Mouse (Mus musculus) forebrain, embryonic 13.5 days (tissue): ENCODE results near the gene Kctd11. TPM values are rescaled to one million over a fixed set of nuclear protein-coding genes. Genes with fewer than 3 reads are reported as not detected.

Source experiments
- ATAC-seq: fragments of 200-750 bp; cut with Nextera tagmentation; 2 replicates; pipeline ENCODE4 v1.8.0; 2017
- H3K27ac ChIP-seq: fragments of 300-500 bp; sonication (generic); 2 replicates; pipeline ENCODE4 v1.5.1; 2015; ENCODE audit warnings: inconsistent platforms, mild to moderate bottlenecking, moderate library complexity
- H3K27me3 ChIP-seq: fragments of 300-500 bp; sonication (generic); 2 replicates; pipeline ENCODE4 v1.6.1; 2015; ENCODE audit warnings: mild to moderate bottlenecking, inconsistent platforms
- H3K36me3 ChIP-seq: fragments of 300-500 bp; sonication (generic); 2 replicates; pipeline ENCODE4 v1.6.1; 2015; ENCODE audit warnings: mild to moderate bottlenecking, inconsistent platforms; ENCODE audit not compliant: poor library complexity, severe bottlenecking
- H3K4me1 ChIP-seq: fragments of 300-500 bp; sonication (generic); 2 replicates; pipeline ENCODE4 v1.6.1; 2015; ENCODE audit warnings: inconsistent platforms
- H3K4me2 ChIP-seq: fragments of 300-500 bp; sonication (generic); 2 replicates; pipeline ENCODE4 v1.6.1; 2015; ENCODE audit warnings: inconsistent platforms, mild to moderate bottlenecking, moderate library complexity
- H3K4me3 ChIP-seq: fragments of 300-500 bp; sonication (generic); 2 replicates; pipeline ENCODE4 v1.5.1; 2015; ENCODE audit warnings: mild to moderate bottlenecking, inconsistent platforms
- H3K9ac ChIP-seq: fragments of 300-500 bp; sonication (generic); 2 replicates; pipeline ENCODE4 v1.6.1; 2015; ENCODE audit warnings: mild to moderate bottlenecking, inconsistent platforms
- H3K9me3 ChIP-seq: fragments of 300-500 bp; sonication (generic); replicated peaks from 2 replicates; pipeline ENCODE4 v1.6.1; 2016; ENCODE audit warnings: inconsistent platforms
- WGBS: fragments of 180-500 bp; shearing (Covaris S2); methylation state at CpG from one replicate; pipeline ENCODE4 v1.1.7; 2015; 5-methylcytosine and 5-hydroxymethylcytosine counted together
- microRNA-seq: library from miRNA; unstranded; fragments of <30 nt; microRNA quantifications from one replicate; pipeline ENCODE4, GENCODE M21; 2016
- polyA plus RNA-seq: library from polyadenylated mRNA; unstranded; fragments of >200 nt; fragmentation: Nextera tagmentation; extraction: Ambion mirVana; gene quantifications from 2 replicates; pipeline ENCODE4 v1.2.1, GENCODE M21; 2015

Gene Kctd11
- polyA plus RNA-seq, 1 experiment from 2014 or later = 1.3 TPM

- H3K4me2 ChIP-seq = peak overlapping the region; percentile 94
- H3K4me3 ChIP-seq = peak overlapping the region; percentile 94
- peaks cover 49% of the 10 kb centered on the region for H3K4me1 ChIP-seq
- 7% methylated on average over 4 of the region's 4 CpGs for WGBS
- H3K36me3 ChIP-seq = peaks cover 28% of the 10 kb centered on the region
- peak overlapping the region; percentile 96 for H3K9ac ChIP-seq
- ATAC-seq = no peak
- H3K27ac ChIP-seq = peak overlapping the region; percentile 96
- H3K9me3 ChIP-seq = no peaks in the 10 kb centered on the region
- peaks cover 4% of the 10 kb centered on the region; the same call in 1 of the 2 replicates for H3K27me3 ChIP-seq
Observed at GRCm38 (mm10) chr11:69835966-69836335, 45.3 kb downstream of the Kctd11 start.

GRCm38 (mm10) chr11:69835326-69835965 is 45.8 kb downstream of the Kctd11 start:
- Histone ChIP-seq H3K27ac (peak overlapping the region; percentile 96), H3K4me3 (peak overlapping the region; percentile 94), H3K27me3 (peaks cover 4% of the 10 kb centered on the region; the same call in 1 of the 2 replicates), H3K4me2 (peak overlapping the region; percentile 94), H3K9ac (peak overlapping the region; percentile 96), H3K36me3 (peaks cover 33% of the 10 kb centered on the region), H3K9me3 (no peaks in the 10 kb centered on the region), H3K4me1 (peaks cover 49% of the 10 kb centered on the region)
- ATAC-seq = no peak
- WGBS = 0% methylated on average over 9 of the region's 9 CpGs

GRCm38 (mm10) chr11:69834001-69834549 is 47.1 kb downstream of the Kctd11 start:
- no peak for ATAC-seq
- WGBS = 5% methylated on average over 36 of the region's 48 CpGs
- Histone ChIP-seq H3K9me3 (no peaks in the 10 kb centered on the region), H3K4me1 (peaks cover 46% of the 10 kb centered on the region), H3K9ac (peak overlapping the region; percentile 96), H3K27me3 (peaks cover 4% of the 10 kb centered on the region; the same call in 1 of the 2 replicates), H3K36me3 (peaks cover 41% of the 10 kb centered on the region), H3K4me2 (peak overlapping the region; percentile 94), H3K27ac (peak overlapping the region; percentile 96), H3K4me3 (peak overlapping the region; percentile 94)

GRCm38 (mm10) chr11:69833554-69833953 is 47.7 kb downstream of the Kctd11 start:
- H3K9ac ChIP-seq = peak overlapping the region; percentile 96
- H3K4me3 ChIP-seq = peak overlapping the region; percentile 94
- 44% methylated on average over 8 of the region's 8 CpGs for WGBS
- H3K4me2 ChIP-seq = peak overlapping the region; percentile 94
- ATAC-seq = no peak
- H3K36me3 ChIP-seq = peaks cover 46% of the 10 kb centered on the region
- 0 out of 2 replicates have a peak overlapping the region, but pooled peaks have one; percentile 96 for H3K27ac ChIP-seq
- H3K9me3 ChIP-seq = no peaks in the 10 kb centered on the region
- H3K4me1 ChIP-seq = peaks cover 47% of the 10 kb centered on the region
- H3K27me3 ChIP-seq = peaks cover 4% of the 10 kb centered on the region; the same call in 1 of the 2 replicates

- no peak overlapping the region for H3K27ac ChIP-seq
- 71% methylated on average over 5 of the region's 5 CpGs for WGBS
Observed at GRCm38 (mm10) chr11:69828832-69829231, 52.4 kb downstream of the Kctd11 start.

More at GRCm38 (mm10) chr11:69828832-69829231, 52.4 kb downstream of the Kctd11 start:
- no peak for ATAC-seq
- peaks cover 90% of the 10 kb centered on the region for H3K36me3 ChIP-seq
- no peak overlapping the region for H3K4me2 ChIP-seq
- no peaks in the 10 kb centered on the region for H3K9me3 ChIP-seq
- peaks cover 18% of the 10 kb centered on the region for H3K4me1 ChIP-seq
- peaks cover 4% of the 10 kb centered on the region; the same call in 1 of the 2 replicates for H3K27me3 ChIP-seq
- peak overlapping the region; percentile 2; the same call in 1 of the 2 replicates for H3K9ac ChIP-seq
- H3K4me3 ChIP-seq = no peak overlapping the region

Small RNA genes lying within 50 kb of the gene (microRNA-seq; reads per million reads assigned to microRNA genes)
- not detected for gene Mir6924

Other genes with a start within 250 kb of the Kctd11 start
- 38.7 and 42.2 TPM in 2 replicates for gene Fxr2, start 248.4 kb downstream of the Kctd11 start, polyA plus RNA-seq
- not detected in 2 replicates for gene Sox15, start 226.1 kb downstream of the Kctd11 start, polyA plus RNA-seq
- 89.4 and 95.2 TPM in 2 replicates for gene Mpdu1, start 218.8 kb downstream of the Kctd11 start, polyA plus RNA-seq
- 4.4 and 5.2 TPM in 2 replicates for gene Cd68, start 215.3 kb downstream of the Kctd11 start, polyA plus RNA-seq
- gene Eif4a1, start 209.0 kb downstream of the Kctd11 start, polyA plus RNA-seq = 654 and 701 TPM in 2 replicates
- 93.7 and 99.6 TPM in 2 replicates for gene Senp3, start 199.3 kb downstream of the Kctd11 start, polyA plus RNA-seq
- 0.15 and 0.43 TPM in 2 replicates for gene Tnfsf13, start 195.6 kb downstream of the Kctd11 start, polyA plus RNA-seq
- gene Tnfsf12, start 185.6 kb downstream of the Kctd11 start, polyA plus RNA-seq = 1.00 and 1.1 TPM in 2 replicates
- 0.45 and 0.87 TPM in 2 replicates for gene Tnfsfm13, start 185.3 kb downstream of the Kctd11 start, polyA plus RNA-seq
- 23.2 and 24.1 TPM in 2 replicates for gene Polr2a, start 122.8 kb downstream of the Kctd11 start, polyA plus RNA-seq
- gene Slc35g3, start 119.4 kb downstream of the Kctd11 start, polyA plus RNA-seq = 0.26 and 0.58 TPM in 2 replicates
- 1.6 and 1.8 TPM in 2 replicates for gene Zbtb4, start 115.5 kb downstream of the Kctd11 start, polyA plus RNA-seq
- 1.5 TPM in 2 replicates for gene Chrnb1, start 85.5 kb downstream of the Kctd11 start, polyA plus RNA-seq
- gene Fgf11, start 79.5 kb downstream of the Kctd11 start, polyA plus RNA-seq = 3.3 and 3.8 TPM in 2 replicates
- gene Tmem102, start 75.8 kb downstream of the Kctd11 start, polyA plus RNA-seq = 0.39 and 1.00 TPM in 2 replicates
- gene Gm39566, start 66.1 kb downstream of the Kctd11 start, polyA plus RNA-seq = not detected in 2 replicates
- not detected in 2 replicates for gene Spem2, start 62.9 kb downstream of the Kctd11 start, polyA plus RNA-seq
- 0.37 and 0.52 TPM in 2 replicates for gene Spem1, start 59.2 kb downstream of the Kctd11 start, polyA plus RNA-seq
- gene Nlgn2, start 43.6 kb downstream of the Kctd11 start, polyA plus RNA-seq = 16.6 and 17.0 TPM in 2 replicates
- gene Tmem256, start 42.9 kb downstream of the Kctd11 start, polyA plus RNA-seq = 340 and 360 TPM in 2 replicates
- gene Plscr3, start 35.0 kb downstream of the Kctd11 start, polyA plus RNA-seq = 44.1 and 45.4 TPM in 2 replicates
- gene Tnk1, start 22.7 kb downstream of the Kctd11 start, polyA plus RNA-seq = 0.09 and 0.20 TPM in 2 replicates
- not detected in 2 replicates for gene Tmem95, start 3.4 kb downstream of the Kctd11 start, polyA plus RNA-seq
- gene Acap1, start 14.1 kb upstream of the Kctd11 start, polyA plus RNA-seq = 0.28 and 0.34 TPM in 2 replicates
- gene 2810408A11Rik, start 19.6 kb upstream of the Kctd11 start, polyA plus RNA-seq = 19.1 and 20.3 TPM in 2 replicates
- gene Neurl4, start 19.7 kb upstream of the Kctd11 start, polyA plus RNA-seq = 15.5 and 20.2 TPM in 2 replicates
- 90.1 and 93.2 TPM in 2 replicates for gene Gps2, start 32.5 kb upstream of the Kctd11 start, polyA plus RNA-seq
- gene Eif5a, start 40.6 kb upstream of the Kctd11 start, polyA plus RNA-seq = 1,467 and 1,510 TPM in 2 replicates
- gene Ybx2, start 54.4 kb upstream of the Kctd11 start, polyA plus RNA-seq = 4.5 and 6.0 TPM in 2 replicates
- 9.3 and 12.6 TPM in 2 replicates for gene Slc2a4, start 66.8 kb upstream of the Kctd11 start, polyA plus RNA-seq
- 0.59 and 1.4 TPM in 2 replicates for gene Cldn7, start 83.4 kb upstream of the Kctd11 start, polyA plus RNA-seq
- 21.1 and 24.3 TPM in 2 replicates for gene Ctdnep1, start 99.8 kb upstream of the Kctd11 start, polyA plus RNA-seq
- 157 and 164 TPM in 2 replicates for gene Elp5, start 101.1 kb upstream of the Kctd11 start, polyA plus RNA-seq
- gene Gabarap, start 109.7 kb upstream of the Kctd11 start, polyA plus RNA-seq = 598 and 670 TPM in 2 replicates
- 78.5 and 79.9 TPM in 2 replicates for gene Phf23, start 114.4 kb upstream of the Kctd11 start, polyA plus RNA-seq
- 31.8 and 35.4 TPM in 2 replicates for gene Dvl2, start 119.2 kb upstream of the Kctd11 start, polyA plus RNA-seq
- gene Acadvl, start 134.0 kb upstream of the Kctd11 start, polyA plus RNA-seq = 48.7 and 51.3 TPM in 2 replicates
- 26.2 and 31.1 TPM in 2 replicates for gene Dlg4, start 135.5 kb upstream of the Kctd11 start, polyA plus RNA-seq
- gene Asgr1, start 172.7 kb upstream of the Kctd11 start, polyA plus RNA-seq = 0.37 and 0.59 TPM in 2 replicates
- gene Asgr2, start 211.2 kb upstream of the Kctd11 start, polyA plus RNA-seq = not detected in 2 replicates
- gene Mgl2, start 248.9 kb upstream of the Kctd11 start, polyA plus RNA-seq = 0.32 TPM in 1 of 2 replicates, not detected in the other